Mouse (Mus musculus): Measurements from ENCODE around the gene Tuba8. TPM values are rescaled to one million over a fixed set of nuclear protein-coding genes. Genes with fewer than 3 reads are reported as not detected.

The Tuba8 gene
- total and polyA plus RNA-seq, 3 experiments = 1.4 to 1.6 TPM; not detected in 1

DNA sequence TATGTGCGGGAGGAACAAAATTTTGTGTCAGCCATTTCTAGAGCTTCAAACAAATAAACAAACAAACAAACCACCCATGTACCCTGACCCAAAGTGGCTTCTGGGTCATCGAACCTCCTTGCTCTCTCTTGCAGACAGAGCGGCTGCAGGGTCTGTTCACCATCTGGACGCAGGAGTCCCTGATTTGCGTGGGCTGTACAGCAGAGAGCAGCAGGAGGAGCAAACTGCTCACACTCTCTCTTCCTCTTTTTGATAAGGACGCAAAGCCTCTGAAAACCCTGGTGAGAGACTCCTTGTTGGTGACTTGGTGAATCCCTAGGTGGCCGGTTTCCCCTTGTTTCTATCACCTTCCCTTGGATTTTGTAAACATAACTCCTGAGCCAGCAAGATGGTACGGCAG lies 50.7 kb downstream of the Tuba8 start:
- Histone ChIP-seq H3K27ac (ENCODE audit: control insufficient read depth, low read depth, low read length) (no peak overlapping the region), H3K9ac (ENCODE audit: control insufficient read depth, low read depth, low read length, poor library complexity, severe bottlenecking) (peak overlapping the region; percentile 51; the same call in 1 of the 2 replicates), H3K4me1 (ENCODE audit: control insufficient read depth in 1 of 2, insufficient read depth in 2 of 2, low read length in 2 of 2) (peaks cover 0 to 8% of the 10 kb centered on the region in 2 experiments; a peak in 1 of 4 replicates), H3K4me3 (ENCODE audit: control insufficient read depth in 1 of 2, insufficient read depth in 1 of 2, low read depth in 2 of 2, low read length in 2 of 2) (peak overlapping the region; percentile 24 to 77), H3K27me3 (ENCODE audit: control insufficient read depth in 1 of 2, insufficient read depth in 2 of 2, low read length in 2 of 2) (no peaks in the 10 kb centered on the region), H3K79me2 (ENCODE audit: control insufficient read depth, insufficient read depth, low read length, poor library complexity) (no peaks in the 10 kb centered on the region), H3K9me3 (replicated peaks; ENCODE audit: insufficient read depth, low read length) (no peaks in the 10 kb centered on the region), H3K36me3 (ENCODE audit: control insufficient read depth in 1 of 2, insufficient read depth in 2 of 2, low read length in 2 of 2) (no peaks in the 10 kb centered on the region)
- DNase-seq (ENCODE audit: low read depth, low spot score) = peak; percentile 83
- no peak for TF ChIP-seq MAFK (IDR thresholded peaks at IDR 0.05; ENCODE audit: borderline replicate concordance, low read depth, low read length)
- TF ChIP-seq ZC3H11A (IDR thresholded peaks at IDR 0.05; ENCODE audit: low read depth, low read length) = no peak
- peak; percentile 35; the same call in 1 of the 2 replicates for TF ChIP-seq RCOR1 (IDR thresholded peaks at IDR 0.05; ENCODE audit: low read depth, low read length)
- TF ChIP-seq GATA1 (IDR thresholded peaks at IDR 0.05; ENCODE audit: low read depth, low read length) = 0 out of 2 replicates have a peak, but pooled peaks have one; percentile 19
- peak in 1 of 2 experiments; percentile 58; a peak in 1 of 4 replicates for TF ChIP-seq EP300 (IDR thresholded peaks at IDR 0.05; ENCODE audit: low read depth in 1 of 2, low read length in 2 of 2)
- TF ChIP-seq SIN3A (IDR thresholded peaks at IDR 0.05; ENCODE audit: low read length) = peak; percentile 44
- TF ChIP-seq TCF12 (IDR thresholded peaks at IDR 0.05; ENCODE audit: low read depth, low read length) = no peak

DNA sequence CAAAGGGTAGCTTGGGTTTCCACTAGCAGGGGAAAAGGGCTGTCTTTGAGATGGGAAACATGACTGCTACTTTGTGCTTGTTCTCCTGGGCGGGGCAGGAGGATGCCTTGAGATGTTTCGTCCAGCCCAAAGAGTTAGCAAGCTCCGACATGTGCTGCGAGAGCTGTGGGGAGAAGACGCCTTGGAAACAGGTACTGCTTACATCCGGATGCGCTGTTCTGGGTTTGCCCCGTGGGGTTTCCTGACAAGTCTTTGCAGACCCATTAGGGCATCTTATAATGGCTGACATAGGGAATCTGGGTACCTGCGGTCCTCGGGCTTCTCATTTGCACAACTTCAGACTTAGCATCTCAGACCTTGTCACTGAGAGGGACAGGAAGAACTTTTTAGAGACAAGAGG lies 51.5 kb downstream of the Tuba8 start:
- peaks cover 0 to 8% of the 10 kb centered on the region in 2 experiments; a peak in 1 of 4 replicates for H3K4me1 ChIP-seq (ENCODE audit: control insufficient read depth in 1 of 2, insufficient read depth in 2 of 2, low read length in 2 of 2)
- no peaks in the 10 kb centered on the region for H3K27me3 ChIP-seq (ENCODE audit: control insufficient read depth in 1 of 2, insufficient read depth in 2 of 2, low read length in 2 of 2)
- no peaks in the 10 kb centered on the region for H3K9me3 ChIP-seq (replicated peaks; ENCODE audit: insufficient read depth, low read length)
- DNase-seq (ENCODE audit: low read depth, low spot score) = no peak
- TF ChIP-seq SMC3 (IDR thresholded peaks at IDR 0.05; ENCODE audit: low read depth, low read length) (no peak), SIN3A (IDR thresholded peaks at IDR 0.05; ENCODE audit: low read length) (no peak), POLR2AphosphoS5 (IDR thresholded peaks at IDR 0.05; ENCODE audit: borderline replicate concordance, low read depth, low read length) (no peak), ETS1 (IDR thresholded peaks at IDR 0.05; ENCODE audit: low read depth, low read length) (no peak), TBP (IDR thresholded peaks at IDR 0.05; ENCODE audit: low read depth, low read length) (no peak), USF1 (IDR thresholded peaks at IDR 0.05; ENCODE audit: low read depth, low read length) (no peak), CHD1 (IDR thresholded peaks at IDR 0.05; ENCODE audit: low read depth, low read length) (no peak), JUND (IDR thresholded peaks at IDR 0.05; ENCODE audit: low read depth, low read length) (no peak)
- H3K9ac ChIP-seq (ENCODE audit: control insufficient read depth, low read depth, low read length, poor library complexity, severe bottlenecking) = no peak overlapping the region
- H3K79me2 ChIP-seq (ENCODE audit: control insufficient read depth, insufficient read depth, low read length, poor library complexity) = no peaks in the 10 kb centered on the region
- H3K4me3 ChIP-seq (ENCODE audit: control insufficient read depth in 1 of 2, insufficient read depth in 1 of 2, low read depth in 2 of 2, low read length in 2 of 2) = no peak overlapping the region
- H3K27ac ChIP-seq (ENCODE audit: control insufficient read depth, low read depth, low read length) = no peak overlapping the region
- no peaks in the 10 kb centered on the region for H3K36me3 ChIP-seq (ENCODE audit: control insufficient read depth in 1 of 2, insufficient read depth in 2 of 2, low read length in 2 of 2)

DNA sequence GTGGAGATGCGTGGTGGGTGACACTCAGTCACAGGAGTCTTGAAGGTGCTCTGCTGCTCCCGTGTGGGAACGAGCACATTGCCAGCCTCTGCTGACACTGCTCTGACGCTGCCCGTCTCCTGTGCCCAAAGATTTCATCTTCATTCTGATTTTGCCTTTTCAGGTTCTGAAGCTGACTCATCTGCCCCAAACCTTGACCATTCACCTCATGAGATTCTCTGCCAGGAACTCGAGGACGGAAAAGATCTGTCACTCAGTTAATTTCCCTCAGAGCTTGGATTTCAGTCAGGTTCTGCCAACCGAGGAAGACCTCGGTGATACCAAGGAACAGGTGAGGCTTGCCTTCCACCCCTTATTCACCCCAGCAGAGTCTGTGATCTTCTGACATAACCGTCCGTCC lies 52.0 kb downstream of the Tuba8 start:
- no peak for TF ChIP-seq NELFE (IDR thresholded peaks at IDR 0.05; ENCODE audit: low read depth, low read length)
- no peak for TF ChIP-seq BHLHE40 (IDR thresholded peaks at IDR 0.05; ENCODE audit: borderline replicate concordance, low read depth, low read length)
- no peak for TF ChIP-seq JUND (IDR thresholded peaks at IDR 0.05; ENCODE audit: low read depth, low read length)
- TF ChIP-seq TCF12 (IDR thresholded peaks at IDR 0.05; ENCODE audit: low read depth, low read length) = no peak
- TF ChIP-seq RCOR1 (IDR thresholded peaks at IDR 0.05; ENCODE audit: low read depth, low read length) = no peak
- TF ChIP-seq MEF2A (IDR thresholded peaks at IDR 0.05; ENCODE audit: extremely low read depth, insufficient replicate concordance, low read depth, low read length, poor library complexity, severe bottlenecking) = no peak
- TF ChIP-seq GATA1 (IDR thresholded peaks at IDR 0.05; ENCODE audit: low read depth, low read length) = no peak
- no peak for TF ChIP-seq SMC3 (IDR thresholded peaks at IDR 0.05; ENCODE audit: low read depth, low read length)
- no peak for TF ChIP-seq ZC3H11A (IDR thresholded peaks at IDR 0.05; ENCODE audit: low read depth, low read length)
- no peak for TF ChIP-seq TAL1 (IDR thresholded peaks at IDR 0.05; ENCODE audit: low read length)
- no peak for TF ChIP-seq POLR2AphosphoS2 (IDR thresholded peaks at IDR 0.05; ENCODE audit: low read length)
- Histone ChIP-seq H3K79me2 (ENCODE audit: control insufficient read depth, insufficient read depth, low read length, poor library complexity) (no peaks in the 10 kb centered on the region), H3K9me3 (replicated peaks; ENCODE audit: insufficient read depth, low read length) (no peaks in the 10 kb centered on the region), H3K36me3 (ENCODE audit: control insufficient read depth in 1 of 2, insufficient read depth in 2 of 2, low read length in 2 of 2) (no peaks in the 10 kb centered on the region), H3K9ac (ENCODE audit: control insufficient read depth, low read depth, low read length, poor library complexity, severe bottlenecking) (no peak overlapping the region), H3K4me1 (ENCODE audit: control insufficient read depth in 1 of 2, insufficient read depth in 2 of 2, low read length in 2 of 2) (peaks cover 0 to 8% of the 10 kb centered on the region in 2 experiments; a peak in 1 of 4 replicates), H3K27me3 (ENCODE audit: control insufficient read depth in 1 of 2, insufficient read depth in 2 of 2, low read length in 2 of 2) (no peaks in the 10 kb centered on the region), H3K4me3 (ENCODE audit: control insufficient read depth in 1 of 2, insufficient read depth in 1 of 2, low read depth in 2 of 2, low read length in 2 of 2) (no peak overlapping the region), H3K27ac (ENCODE audit: control insufficient read depth, low read depth, low read length) (no peak overlapping the region)
- no peak for DNase-seq (ENCODE audit: low read depth, low spot score)

All from MEL (cell line).